13 mouse cellular contexts compared by ENCODE assay signal in genomic region chr3:86809646-86810045, GRCm38 (mm10).
DNase-seq lines count a peak whose midpoint lies in the region; ATAC-seq and TF ChIP-seq lines count a peak whose summit lies in the region.
"Had no signal": no experiment of that assay in that cellular context is flagged by ENCODE, and none has a peak within 500 bp of the region (broad histone marks: within the 10 kb centered on the region; RNA-seq: fewer than 3 reads in every experiment).

No protein-coding gene starts in this region.

- H3K4me1 ChIP-seq in intestine, embryonic 14.5 days (replicated peaks; ENCODE audit: control insufficient read depth, insufficient read depth, low read length), result peaks cover 20% of the 10 kb centered on the region; the same call in 1 of the 2 replicates
- 0 out of 2 replicates have a peak, but pooled peaks cover 3% of the 10 kb centered on the region for H3K4me1 ChIP-seq in intestine, postnatal 0 days (replicated peaks; ENCODE audit: control insufficient read depth, insufficient read depth, low read length)
- peaks cover 10% of the 10 kb centered on the region for H3K4me1 ChIP-seq in embryonic facial prominence, embryonic 12.5 days
- peaks cover 5% of the 10 kb centered on the region; the same call in 1 of the 2 replicates for H3K4me1 ChIP-seq in neural tube, embryonic 15.5 days

- H3K27me3 ChIP-seq in intestine, embryonic 14.5 days (replicated peaks; ENCODE audit: control insufficient read depth, insufficient read depth, low read length), result no peaks in the 10 kb centered on the region
- no peaks in the 10 kb centered on the region for H3K27me3 ChIP-seq in intestine, postnatal 0 days (replicated peaks; ENCODE audit: control insufficient read depth, insufficient read depth, low read length)
- no peaks in the 10 kb centered on the region for H3K27me3 ChIP-seq in embryonic facial prominence, embryonic 12.5 days
- H3K27me3 ChIP-seq in neural tube, embryonic 15.5 days (replicated peaks), result no peaks in the 10 kb centered on the region
- H3K27me3 ChIP-seq: CH12.LX; midbrain, embryonic 12.5 days had no signal

- no peak for ATAC-seq in intestine, embryonic 14.5 days (replicated peaks; ENCODE audit: low FRiP score, low TSS enrichment, low read depth)
- ATAC-seq in intestine, postnatal 0 days, result no peak
- ATAC-seq in embryonic facial prominence, embryonic 12.5 days (ENCODE audit: insufficient number of reproducible peaks, insufficient read depth, low FRiP score, low TSS enrichment), result no peak
- no peak for ATAC-seq in neural tube, embryonic 15.5 days (ENCODE audit: low FRiP score)

- DNase-seq in intestine, embryonic 14.5 days (ENCODE audit: low spot score), result no peak
- DNase-seq in NIH3T3 (ENCODE audit: low read depth), result peak; percentile 53
- no peak for DNase-seq in spleen, postnatal 14 days (ENCODE audit: low spot score in 2 of 2)
- DNase-seq in kidney, postnatal 36 days, result no peak
- DNase-seq: kidney, adult 11 months; lung, postnatal 10 days; thymus, postnatal 14 days had no signal

- H3K4me2 ChIP-seq in intestine, embryonic 14.5 days (ENCODE audit: low read length), result 0 out of 2 replicates have a peak overlapping the region, but pooled peaks have one; percentile 7
- H3K4me2 ChIP-seq in intestine, postnatal 0 days (replicated peaks; ENCODE audit: low read depth), result no peak overlapping the region
- no peak overlapping the region for H3K4me2 ChIP-seq in embryonic facial prominence, embryonic 12.5 days (replicated peaks)
- no peak overlapping the region for H3K4me2 ChIP-seq in neural tube, embryonic 15.5 days
- H3K4me2 ChIP-seq: midbrain, embryonic 12.5 days had no signal

- H3K9ac ChIP-seq in intestine, embryonic 14.5 days (ENCODE audit: low read length), result no peak overlapping the region
- H3K9ac ChIP-seq in intestine, postnatal 0 days (ENCODE audit: low read depth, low read length), result no peak overlapping the region
- no peak overlapping the region for H3K9ac ChIP-seq in embryonic facial prominence, embryonic 12.5 days
- H3K9ac ChIP-seq in neural tube, embryonic 15.5 days (replicated peaks), result no peak overlapping the region
- H3K9ac ChIP-seq: midbrain, embryonic 12.5 days had no signal

- TF ChIP-seq CTCF in intestine, postnatal 0 days (IDR thresholded peaks at IDR 0.05; ENCODE audit: low read depth), result no peak

- peak overlapping the region; percentile 82 for H3K27ac ChIP-seq in intestine, embryonic 14.5 days (ENCODE audit: low read depth)
- H3K27ac ChIP-seq in intestine, postnatal 0 days (ENCODE audit: low read depth, low read length), result no peak overlapping the region
- peak overlapping the region; percentile 57; the same call in 1 of the 2 replicates for H3K27ac ChIP-seq in embryonic facial prominence, embryonic 12.5 days
- H3K27ac ChIP-seq in neural tube, embryonic 15.5 days (replicated peaks), result 0 out of 2 replicates have a peak overlapping the region, but pooled peaks have one; percentile 3
- H3K27ac ChIP-seq: left cerebral cortex, adult 2 months; midbrain, embryonic 12.5 days had no signal

- 20% methylated on average over 2 of the region's 2 CpGs for WGBS in intestine, embryonic 14.5 days
- 25% methylated on average over 2 of the region's 2 CpGs for WGBS in intestine, postnatal 0 days
- WGBS in embryonic facial prominence, embryonic 12.5 days, result 26% methylated on average over 2 of the region's 2 CpGs
- WGBS in neural tube, embryonic 15.5 days, result 62% methylated on average over 2 of the region's 2 CpGs

- H3K4me3 ChIP-seq in intestine, embryonic 14.5 days (ENCODE audit: low read depth, low read length), result no peak overlapping the region
- H3K4me3 ChIP-seq in intestine, postnatal 0 days (ENCODE audit: low read depth, low read length), result no peak overlapping the region
- H3K4me3 ChIP-seq in embryonic facial prominence, embryonic 12.5 days, result no peak overlapping the region
- no peak overlapping the region for H3K4me3 ChIP-seq in neural tube, embryonic 15.5 days (replicated peaks)
- H3K4me3 ChIP-seq: left cerebral cortex, adult 2 months; midbrain, embryonic 12.5 days had no signal

- H3K9me3 ChIP-seq in intestine, embryonic 14.5 days (ENCODE audit: control insufficient read depth, low read length), result no peaks in the 10 kb centered on the region
- no peaks in the 10 kb centered on the region for H3K9me3 ChIP-seq in intestine, postnatal 0 days (ENCODE audit: control insufficient read depth)
- no peaks in the 10 kb centered on the region for H3K9me3 ChIP-seq in embryonic facial prominence, embryonic 12.5 days
- no peaks in the 10 kb centered on the region for H3K9me3 ChIP-seq in neural tube, embryonic 15.5 days (replicated peaks)
- H3K9me3 ChIP-seq: midbrain, embryonic 12.5 days had no signal

- 0 out of 2 replicates have a peak, but pooled peaks cover 2% of the 10 kb centered on the region for H3K36me3 ChIP-seq in intestine, embryonic 14.5 days (ENCODE audit: control insufficient read depth, insufficient read depth, low read length)
- H3K36me3 ChIP-seq in intestine, postnatal 0 days (ENCODE audit: control insufficient read depth, insufficient read depth), result no peaks in the 10 kb centered on the region
- H3K36me3 ChIP-seq in embryonic facial prominence, embryonic 12.5 days, result peaks cover 3% of the 10 kb centered on the region; the same call in 1 of the 2 replicates
- H3K36me3 ChIP-seq in neural tube, embryonic 15.5 days, result peaks cover 23% of the 10 kb centered on the region
